Mouse (Mus musculus) hematopoietic multipotent progenitor cell, adult 10-12 weeks (in vitro differentiated cells): ENCODE data around the gene Olfr705. TPM values are rescaled to one million over a fixed set of nuclear protein-coding genes. Genes with fewer than 3 reads are reported as not detected.

Experiments used
- polyA plus RNA-seq: library from polyadenylated mRNA; stranded (reverse); fragments of >175 nt; gene quantifications from 2 replicates; pipeline ENCODE4 v1.2.3, GENCODE M21; 2012; ENCODE audit warnings: low replicate concordance

Olfr705 gene
- polyA plus RNA-seq: not detected in 2 replicates

DNA sequence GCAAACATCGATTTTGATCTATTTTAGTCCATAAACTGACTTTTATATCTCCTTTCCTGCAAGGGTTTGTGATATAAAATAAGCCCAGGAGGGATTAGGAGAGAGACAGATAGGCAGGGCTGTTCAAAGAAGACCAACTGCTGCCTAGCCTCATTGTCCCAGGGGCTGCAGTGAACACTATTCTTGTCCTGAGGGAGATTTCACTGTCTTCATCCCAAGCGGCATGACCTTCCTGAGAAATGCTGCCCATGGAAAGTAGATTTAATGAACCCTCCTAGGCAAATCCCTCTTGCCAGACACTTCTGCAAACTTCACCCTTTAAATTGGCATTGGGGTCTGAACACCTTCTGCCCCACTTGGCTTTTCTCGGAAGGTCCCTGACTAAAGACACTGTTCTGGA, at the start of gene Olfr705:
Olfr705 (minus strand) TSS at position 101 of the 400 bp plus-strand sequence.

DNA sequence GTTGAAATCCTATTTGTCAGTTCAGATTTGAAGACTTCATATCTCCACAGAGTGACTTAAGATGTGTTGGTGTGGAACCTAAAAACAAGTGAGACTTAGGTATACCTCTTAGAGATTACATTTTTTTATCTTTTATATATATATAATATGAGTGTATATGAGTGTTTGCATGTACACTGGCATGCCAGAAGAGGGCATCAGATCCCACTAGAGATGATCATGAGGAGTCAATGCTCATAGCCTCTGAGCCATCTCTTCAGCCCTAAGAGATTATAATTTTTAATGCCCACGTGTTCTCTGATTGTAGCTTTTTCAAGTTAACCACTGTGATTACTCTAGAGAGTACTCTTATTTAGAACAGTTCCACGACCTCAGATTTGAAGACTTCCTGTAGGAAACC, 31.0 kb upstream of the Olfr705 start, which contains the start of gene Olfr1532-ps1:
Olfr1532-ps1 (plus strand) TSS at position 326 of the 400 bp plus-strand sequence.

DNA sequence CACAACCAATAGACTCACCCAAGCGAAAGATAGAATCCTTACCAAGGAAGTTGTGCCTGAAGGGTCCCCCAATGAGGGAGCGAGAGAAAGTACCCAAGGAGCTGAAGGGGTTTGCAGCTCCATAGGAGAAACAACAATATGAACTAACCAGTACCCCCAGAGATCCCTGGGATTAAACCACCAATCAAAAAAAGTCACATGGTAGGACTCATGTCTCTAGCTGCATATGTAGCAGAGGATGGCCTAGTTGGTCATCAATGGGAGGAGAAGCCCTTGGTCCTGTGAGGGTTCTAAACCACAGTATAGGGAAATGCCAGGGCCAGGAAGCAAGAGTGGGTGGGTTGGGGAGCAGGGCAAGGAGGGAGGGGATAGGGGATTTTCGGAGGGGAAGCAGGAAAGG, 24.4 kb upstream of the Olfr705 start, which contains the start of gene Olfr707:
Olfr707 (minus strand) TSS at position 101 of the 400 bp plus-strand sequence.

GRCm38 (mm10) chr7:106888062-106888461, 11.4 kb upstream of the Olfr705 start, which contains the start of gene Olfr706:
Gene Olfr706 (minus strand): TSS chr7:106888162.

GRCm38 (mm10) chr7:106862885-106863284, 13.8 kb downstream of the Olfr705 start, which contains the start of gene Olfr704:
Gene Olfr704 (plus strand): TSS chr7:106863185.

GRCm38 (mm10) chr7:106843060-106843459, 33.6 kb downstream of the Olfr705 start, which contains the start of gene Olfr703:
Gene Olfr703 (plus strand): TSS chr7:106843360.

GRCm38 (mm10) chr7:106833793-106834192, 42.9 kb downstream of the Olfr705 start, which contains the start of gene Olfr702:
Gene Olfr702 (minus strand): TSS chr7:106833893.

Other genes with a start within 250 kb of the Olfr705 start
- gene Olfr693, start 196.3 kb downstream of the Olfr705 start, polyA plus RNA-seq: not detected in 2 replicates
- gene Olfr694, start 185.1 kb downstream of the Olfr705 start, polyA plus RNA-seq: not detected in 2 replicates
- gene Olfr695, start 160.5 kb downstream of the Olfr705 start, polyA plus RNA-seq: not detected in 2 replicates
- gene Olfr697, start 134.4 kb downstream of the Olfr705 start, polyA plus RNA-seq: not detected in 2 replicates
- not detected in 2 replicates for gene Olfr698, start 121.5 kb downstream of the Olfr705 start, polyA plus RNA-seq
- gene Olfr699, start 83.7 kb downstream of the Olfr705 start, polyA plus RNA-seq: not detected in 2 replicates
- not detected in 2 replicates for gene Olfr700, start 68.1 kb downstream of the Olfr705 start, polyA plus RNA-seq
- not detected in 2 replicates for gene Olfr701, start 62.8 kb downstream of the Olfr705 start, polyA plus RNA-seq
- not detected in 2 replicates for gene Olfr702, start 43.0 kb downstream of the Olfr705 start, polyA plus RNA-seq
- not detected in 2 replicates for gene Olfr703, start 33.5 kb downstream of the Olfr705 start, polyA plus RNA-seq
- not detected in 2 replicates for gene Olfr704, start 13.7 kb downstream of the Olfr705 start, polyA plus RNA-seq
- not detected in 2 replicates for gene Olfr706, start 11.3 kb upstream of the Olfr705 start, polyA plus RNA-seq
- not detected in 2 replicates for gene Olfr707, start 24.4 kb upstream of the Olfr705 start, polyA plus RNA-seq
- gene Olfr1532-ps1, start 31.1 kb upstream of the Olfr705 start, polyA plus RNA-seq: not detected in 2 replicates
- not detected in 2 replicates for gene Olfr709-ps1, start 55.3 kb upstream of the Olfr705 start, polyA plus RNA-seq
- gene Olfr710, start 71.4 kb upstream of the Olfr705 start, polyA plus RNA-seq: not detected in 2 replicates
- 0.03 TPM in 1 of 2 replicates, not detected in the other for gene Olfr6, start 87.0 kb upstream of the Olfr705 start, polyA plus RNA-seq
- gene Olfr711, start 98.6 kb upstream of the Olfr705 start, polyA plus RNA-seq: not detected in 2 replicates
- gene Olfr2, start 129.2 kb upstream of the Olfr705 start, polyA plus RNA-seq: not detected in 2 replicates
- not detected in 2 replicates for gene Olfr713, start 154.3 kb upstream of the Olfr705 start, polyA plus RNA-seq
- gene Olfr714, start 194.1 kb upstream of the Olfr705 start, polyA plus RNA-seq: not detected in 2 replicates
- not detected in 2 replicates for gene Olfr17, start 216.3 kb upstream of the Olfr705 start, polyA plus RNA-seq
- gene Olfr715b, start 233.5 kb upstream of the Olfr705 start, polyA plus RNA-seq: not detected in 2 replicates